Mouse (Mus musculus) bone marrow macrophage, adult 2 months (primary cell): ENCODE data around the gene 4930455H04Rik.

Experiments
- CTCF ChIP-seq: IDR thresholded peaks from 2 replicates; pipeline ENCODE4 v1.5.1; 2012; ENCODE audit warnings: low read depth, mild to moderate bottlenecking, low read length, moderate library complexity
- POLR2A ChIP-seq: IDR thresholded peaks from 2 replicates; pipeline ENCODE4 v1.6.1; 2012; ENCODE audit warnings: mild to moderate bottlenecking, low read depth, low read length, borderline replicate concordance

GRCm38 (mm10) chr3:116968540-116968997, 502 bp downstream of the 4930455H04Rik start, which contains the start of gene Palmd:
- no peak for TF ChIP-seq POLR2A
- no peak for TF ChIP-seq CTCF
